In the genomic region with DNA sequence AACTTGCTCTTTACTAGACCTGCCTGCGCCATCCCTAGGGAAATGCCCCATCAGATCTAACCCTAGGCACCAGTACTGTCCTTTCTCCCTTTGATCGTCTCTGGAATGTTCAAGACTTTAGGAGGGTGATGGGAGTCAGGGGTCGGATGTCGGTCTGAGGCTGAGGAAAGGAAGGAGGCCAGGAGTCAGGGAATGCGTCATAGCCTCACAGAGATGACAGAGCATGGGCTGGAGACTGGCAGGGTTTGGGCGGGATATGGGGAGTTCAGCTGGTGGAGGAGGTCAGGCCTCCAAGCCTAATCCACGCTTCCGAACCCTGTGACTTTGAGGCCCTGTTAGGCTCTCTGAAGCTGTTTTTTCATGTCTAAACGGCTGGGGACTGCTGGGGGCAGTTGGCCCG, we compare ENCODE assay signal across 9 mouse cellular contexts. TPM values are rescaled to one million over a fixed set of nuclear protein-coding genes. Genes with fewer than 3 reads are reported as not detected.
A peak's percentile ranks its signal among the peaks of the same experiment; 100 is the strongest.
DNase-seq lines count a peak whose midpoint lies in the region; ATAC-seq lines count a peak whose summit lies in the region.
"Had no signal": no experiment of that assay in that cellular context is flagged by ENCODE, and none has a peak within 500 bp of the region (broad histone marks: within the 10 kb centered on the region; RNA-seq: fewer than 3 reads in every experiment).

No protein-coding gene starts in this region.

- 12% methylated on average over 10 of the region's 10 CpGs for WGBS in lung, embryonic 16.5 days
- WGBS in forebrain, embryonic 11.5 days = 7% methylated on average over 10 of the region's 10 CpGs
- 14% methylated on average over 10 of the region's 10 CpGs for WGBS in intestine, embryonic 16.5 days
- WGBS in stomach, embryonic 14.5 days = 11% methylated on average over 10 of the region's 10 CpGs

- DNase-seq in lung, postnatal 10 days = no peak
- DNase-seq in forebrain, embryonic 11.5 days (ENCODE audit: low spot score) = no peak
- DNase-seq in layer of hippocampus, postnatal 10 days (ENCODE audit: low spot score in 2 of 2) = no peak
- DNase-seq in ovary, postnatal 10 days (ENCODE audit: low spot score) = no peak
- DNase-seq: thymus, adult 18-20 months had no signal

- H3K4me2 ChIP-seq in lung, embryonic 16.5 days (ENCODE audit: low read depth, low read length) = peak overlapping the region; percentile 99
- peak overlapping the region; percentile 95; the same call in 1 of the 2 replicates for H3K4me2 ChIP-seq in forebrain, embryonic 11.5 days (ENCODE audit: low read depth, low read length, severe bottlenecking)
- peak overlapping the region; percentile 84; the same call in 1 of the 2 replicates for H3K4me2 ChIP-seq in intestine, embryonic 16.5 days (ENCODE audit: low read depth, low read length)
- peak overlapping the region; percentile 99 for H3K4me2 ChIP-seq in stomach, embryonic 14.5 days (replicated peaks; ENCODE audit: low read depth, low read length)

- no peak overlapping the region for H3K9ac ChIP-seq in lung, embryonic 16.5 days (ENCODE audit: low read length)
- no peak overlapping the region for H3K9ac ChIP-seq in forebrain, embryonic 11.5 days (ENCODE audit: low read length)
- no peak overlapping the region for H3K9ac ChIP-seq in intestine, embryonic 16.5 days (ENCODE audit: low read depth, low read length)
- no peak overlapping the region for H3K9ac ChIP-seq in stomach, embryonic 14.5 days (replicated peaks; ENCODE audit: low read depth, low read length)

- peaks cover 18% of the 10 kb centered on the region for H3K4me1 ChIP-seq in lung, embryonic 16.5 days (replicated peaks; ENCODE audit: control insufficient read depth, insufficient read depth, low read length)
- peaks cover 14% of the 10 kb centered on the region for H3K4me1 ChIP-seq in forebrain, embryonic 11.5 days (replicated peaks; ENCODE audit: control insufficient read depth, insufficient read depth, low read length)
- H3K4me1 ChIP-seq in intestine, embryonic 16.5 days (ENCODE audit: control insufficient read depth, insufficient read depth, low read length) = peaks cover 13% of the 10 kb centered on the region
- peaks cover 15% of the 10 kb centered on the region; the same call in 1 of the 2 replicates for H3K4me1 ChIP-seq in stomach, embryonic 14.5 days (ENCODE audit: control insufficient read depth, insufficient read depth, low read length)

- no peak overlapping the region for H3K27ac ChIP-seq in lung, embryonic 16.5 days (ENCODE audit: low read length)
- no peak overlapping the region for H3K27ac ChIP-seq in forebrain, embryonic 11.5 days (ENCODE audit: low read depth, low read length)
- H3K27ac ChIP-seq in intestine, embryonic 16.5 days (ENCODE audit: low read length) = no peak overlapping the region
- no peak overlapping the region for H3K27ac ChIP-seq in stomach, embryonic 14.5 days (ENCODE audit: low read length)

- H3K36me3 ChIP-seq in lung, embryonic 16.5 days (ENCODE audit: control insufficient read depth, insufficient read depth, low read length) = no peaks in the 10 kb centered on the region
- H3K36me3 ChIP-seq in forebrain, embryonic 11.5 days (ENCODE audit: control insufficient read depth, insufficient read depth, low read length) = no peaks in the 10 kb centered on the region
- H3K36me3 ChIP-seq in intestine, embryonic 16.5 days (ENCODE audit: control insufficient read depth, insufficient read depth, low read length) = no peaks in the 10 kb centered on the region
- no peaks in the 10 kb centered on the region for H3K36me3 ChIP-seq in stomach, embryonic 14.5 days (ENCODE audit: control insufficient read depth, insufficient read depth, low read length)

- H3K4me3 ChIP-seq in lung, embryonic 16.5 days (ENCODE audit: low read length) = no peak overlapping the region
- H3K4me3 ChIP-seq in forebrain, embryonic 11.5 days (ENCODE audit: low read depth, low read length) = no peak overlapping the region
- no peak overlapping the region for H3K4me3 ChIP-seq in intestine, embryonic 16.5 days (ENCODE audit: low read length)
- no peak overlapping the region for H3K4me3 ChIP-seq in stomach, embryonic 14.5 days (ENCODE audit: low read depth, low read length)

- ATAC-seq in lung, embryonic 16.5 days (ENCODE audit: low read depth) = no peak
- ATAC-seq in forebrain, embryonic 11.5 days (replicated peaks; ENCODE audit: low FRiP score) = no peak
- ATAC-seq in intestine, embryonic 16.5 days = no peak
- no peak for ATAC-seq in stomach, embryonic 14.5 days (ENCODE audit: insufficient number of reproducible peaks, insufficient read depth, low FRiP score, low read depth)

- no peaks in the 10 kb centered on the region for H3K9me3 ChIP-seq in lung, embryonic 16.5 days (ENCODE audit: control insufficient read depth, low read length)
- H3K9me3 ChIP-seq in forebrain, embryonic 11.5 days (ENCODE audit: control insufficient read depth, low read length) = no peaks in the 10 kb centered on the region
- H3K9me3 ChIP-seq in intestine, embryonic 16.5 days (ENCODE audit: control insufficient read depth, low read length) = no peaks in the 10 kb centered on the region
- no peaks in the 10 kb centered on the region for H3K9me3 ChIP-seq in stomach, embryonic 14.5 days (ENCODE audit: control insufficient read depth, low read depth, low read length)

- peaks cover 4% of the 10 kb centered on the region; the same call in 1 of the 2 replicates for H3K27me3 ChIP-seq in lung, embryonic 16.5 days (ENCODE audit: control insufficient read depth, insufficient read depth, low read depth, low read length)
- peaks cover 34% of the 10 kb centered on the region for H3K27me3 ChIP-seq in forebrain, embryonic 11.5 days (ENCODE audit: control insufficient read depth, insufficient read depth, low read length)
- H3K27me3 ChIP-seq in intestine, embryonic 16.5 days (replicated peaks; ENCODE audit: control insufficient read depth, insufficient read depth, low read length) = peaks cover 8% of the 10 kb centered on the region
- H3K27me3 ChIP-seq in stomach, embryonic 14.5 days (ENCODE audit: control insufficient read depth, insufficient read depth, low read length) = no peaks in the 10 kb centered on the region

RNA-seq across cellular contexts. Expression of a gene that starts 1.3 kb away (rescaled TPM):
- 0.15 TPM in 1 of 2 replicates, not detected in the other for polyA plus RNA-seq in lung, embryonic 16.5 days (2015; fragmentation: Nextera tagmentation; extraction: Ambion mirVana)
- polyA plus RNA-seq in forebrain, embryonic 11.5 days (2014; fragmentation: Nextera tagmentation; extraction: Ambion mirVana) = 0.37 TPM in 1 of 2 replicates, not detected in the other
- polyA plus RNA-seq in intestine, embryonic 16.5 days (2015; fragmentation: Nextera tagmentation; extraction: Ambion mirVana) = 0.05 and 0.24 TPM in 2 replicates
- polyA plus RNA-seq in stomach, embryonic 14.5 days (2014; fragmentation: Nextera tagmentation; extraction: Ambion mirVana) = not detected in 2 replicates
- 1 to 10 TPM; 5.0 to 6.0 TPM for total RNA-seq in layer of hippocampus, postnatal 10 days (2021)

RNA-seq across cellular contexts. Expression of a gene that starts 1.7 kb away (rescaled TPM):
- 7.7 and 13.2 TPM in 2 replicates for polyA plus RNA-seq in lung, embryonic 16.5 days (2015; fragmentation: Nextera tagmentation; extraction: Ambion mirVana)
- polyA plus RNA-seq in forebrain, embryonic 11.5 days (2014; fragmentation: Nextera tagmentation; extraction: Ambion mirVana) = not detected in 2 replicates
- polyA plus RNA-seq in intestine, embryonic 16.5 days (2015; fragmentation: Nextera tagmentation; extraction: Ambion mirVana) = 1.6 and 2.0 TPM in 2 replicates
- 8.7 and 11.6 TPM in 2 replicates for polyA plus RNA-seq in stomach, embryonic 14.5 days (2014; fragmentation: Nextera tagmentation; extraction: Ambion mirVana)
- 1 to 10 TPM; 3.7 to 4.0 TPM for total RNA-seq in layer of hippocampus, postnatal 10 days (2021)
- polyA plus RNA-seq: heart, embryonic 16.5 days had no signal

RNA-seq across cellular contexts. Expression of a gene that starts 27.0 kb away (rescaled TPM):
- polyA plus RNA-seq in lung, embryonic 16.5 days (2015; fragmentation: Nextera tagmentation; extraction: Ambion mirVana) = 4.2 and 4.3 TPM in 2 replicates
- polyA plus RNA-seq in forebrain, embryonic 11.5 days (2014; fragmentation: Nextera tagmentation; extraction: Ambion mirVana) = 1.2 and 3.0 TPM in 2 replicates
- 2.4 and 2.8 TPM in 2 replicates for polyA plus RNA-seq in intestine, embryonic 16.5 days (2015; fragmentation: Nextera tagmentation; extraction: Ambion mirVana)
- polyA plus RNA-seq in stomach, embryonic 14.5 days (2014; fragmentation: Nextera tagmentation; extraction: Ambion mirVana) = 3.1 and 3.4 TPM in 2 replicates
- 1 to 10 TPM; 4.6 to 5.7 TPM for total RNA-seq in layer of hippocampus, postnatal 10 days (2021)

RNA-seq across cellular contexts. Expression of a gene that starts 49.3 kb away (rescaled TPM):
- polyA plus RNA-seq in lung, embryonic 16.5 days (2015; fragmentation: Nextera tagmentation; extraction: Ambion mirVana) = 2.4 and 3.0 TPM in 2 replicates
- 1.5 and 2.8 TPM in 2 replicates for polyA plus RNA-seq in forebrain, embryonic 11.5 days (2014; fragmentation: Nextera tagmentation; extraction: Ambion mirVana)
- polyA plus RNA-seq in intestine, embryonic 16.5 days (2015; fragmentation: Nextera tagmentation; extraction: Ambion mirVana) = 3.0 and 4.0 TPM in 2 replicates
- 9.3 and 10.3 TPM in 2 replicates for polyA plus RNA-seq in stomach, embryonic 14.5 days (2014; fragmentation: Nextera tagmentation; extraction: Ambion mirVana)
- total RNA-seq in layer of hippocampus, postnatal 10 days (2021) = under 1 TPM; 0.51 to 0.53 TPM
